Mouse (Mus musculus) frontal cortex, postnatal 10 days (tissue): ENCODE data around the gene Vgll4.

Experiments used
- DNase-seq, 2 experiments: peaks; one replicate each; pipeline ENCODE4 v3.0.0; 2022; ENCODE audit warnings: low spot score in 2 of 2, mixed read lengths in 1 of 2

Vgll4 gene

DNA sequence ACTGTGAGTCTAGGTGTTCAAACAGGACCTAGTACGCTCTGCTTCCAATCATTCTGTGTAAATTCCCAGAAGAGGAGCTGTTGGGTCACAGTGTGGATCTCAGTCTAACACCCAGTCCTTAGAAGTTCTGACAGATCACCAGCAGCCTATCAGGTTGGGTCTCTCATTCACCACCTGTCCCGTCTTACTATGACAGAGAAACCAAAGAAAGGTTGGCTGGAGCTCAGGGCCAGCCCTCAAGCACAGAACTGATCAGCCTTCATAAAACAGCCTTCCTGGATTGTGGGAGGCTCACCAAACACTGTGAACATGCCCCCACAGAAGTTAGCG lies 96.0 kb downstream of the Vgll4 start:
- DNase-seq: no peak

DNA sequence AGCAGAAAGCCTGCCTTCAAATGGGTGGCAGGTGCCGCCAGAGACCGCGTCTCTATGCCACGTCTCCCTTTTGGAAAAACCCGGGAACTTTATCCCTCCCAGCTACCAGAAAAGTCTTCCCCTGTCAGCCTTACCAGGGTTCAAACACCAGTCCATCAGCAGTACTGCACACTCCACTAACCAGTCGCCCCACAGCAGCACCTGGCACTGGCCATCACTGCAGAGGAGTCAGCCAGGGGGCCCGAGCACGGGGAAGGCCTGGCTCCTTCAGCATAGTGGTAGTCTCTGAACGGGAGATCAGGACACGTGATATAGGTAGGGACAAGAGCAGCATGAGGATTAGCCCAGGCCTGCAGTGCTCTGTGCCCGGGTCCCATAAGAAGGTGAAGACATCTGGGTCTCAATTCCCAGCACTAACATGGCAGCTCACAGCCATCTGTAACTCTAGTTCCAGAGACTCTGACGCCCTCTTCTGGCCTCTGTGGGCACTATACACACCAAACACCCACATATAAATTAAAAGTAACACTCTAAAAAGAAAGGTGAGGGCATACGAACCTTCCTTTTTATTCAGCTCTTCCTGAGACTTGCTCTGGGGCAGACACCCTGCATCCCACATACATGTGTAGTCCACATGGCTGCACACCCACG lies 98.7 kb downstream of the Vgll4 start:
- no peak for DNase-seq

DNA sequence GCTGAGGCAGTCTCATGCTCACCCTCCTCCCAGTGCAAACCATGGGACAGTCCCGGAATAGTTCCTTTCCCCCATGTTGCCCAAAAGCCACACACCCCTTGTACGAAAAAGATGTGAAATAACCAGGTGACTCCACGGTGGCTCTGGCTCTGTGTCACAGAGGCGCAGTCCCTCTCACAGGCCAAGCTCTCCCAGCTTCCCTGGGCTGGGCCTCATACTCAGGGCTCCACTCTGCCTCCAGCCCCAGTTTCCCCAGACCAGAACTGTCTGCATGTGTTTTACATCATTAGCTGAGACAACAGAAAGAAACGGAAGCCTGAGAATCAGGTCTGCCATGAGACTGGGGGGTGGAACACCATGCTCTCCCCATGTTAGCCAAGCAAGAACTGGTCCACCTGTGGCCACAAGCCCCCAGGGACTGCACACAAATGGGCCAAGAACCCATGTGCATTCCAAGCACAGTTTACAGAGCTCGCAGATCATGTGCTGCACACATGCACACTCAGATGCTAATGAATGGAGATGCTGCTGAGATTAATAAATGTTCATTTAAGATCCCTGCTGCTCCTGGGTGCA lies 100.2 kb downstream of the Vgll4 start:
- no peak for DNase-seq

DNA sequence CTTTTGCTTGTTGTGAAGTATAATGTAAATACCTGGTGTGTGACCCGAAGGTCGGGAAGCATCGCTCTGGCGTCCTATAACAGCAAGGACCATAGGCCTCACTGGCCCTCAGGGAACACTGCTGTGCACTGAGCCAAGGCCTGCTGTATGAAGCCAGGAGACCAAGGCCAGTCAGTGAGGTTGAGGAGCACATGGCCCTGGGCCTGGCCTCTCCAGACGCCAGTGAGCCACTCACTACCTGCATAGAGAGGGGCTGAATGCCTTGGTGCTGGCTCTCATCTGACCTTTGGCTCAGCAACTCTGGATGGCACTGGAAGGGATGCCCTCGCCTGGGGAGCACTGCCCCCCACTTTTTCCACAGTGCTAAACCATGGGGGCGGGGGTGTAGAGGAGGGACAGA lies 101.1 kb downstream of the Vgll4 start:
- no peak for DNase-seq

DNA sequence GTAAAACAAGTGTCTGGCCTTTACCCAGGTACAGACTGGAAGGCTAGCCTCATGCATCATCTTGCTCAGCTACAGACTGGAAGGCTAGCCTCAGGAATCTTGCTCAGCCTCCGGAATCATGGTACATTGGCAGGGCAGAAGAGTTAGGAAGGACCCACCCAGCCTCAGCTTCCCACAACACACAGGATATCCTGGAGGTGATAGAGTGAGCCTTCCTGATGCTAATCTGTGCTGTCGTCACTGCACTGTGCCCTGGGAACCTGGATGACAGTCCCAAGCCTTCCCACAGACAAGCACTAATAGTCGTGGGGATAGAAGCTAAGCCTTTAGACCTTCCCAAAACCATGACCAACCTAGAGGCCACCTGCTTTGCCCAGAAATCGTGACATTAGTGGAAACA lies 103.2 kb downstream of the Vgll4 start:
- no peak for DNase-seq

DNA sequence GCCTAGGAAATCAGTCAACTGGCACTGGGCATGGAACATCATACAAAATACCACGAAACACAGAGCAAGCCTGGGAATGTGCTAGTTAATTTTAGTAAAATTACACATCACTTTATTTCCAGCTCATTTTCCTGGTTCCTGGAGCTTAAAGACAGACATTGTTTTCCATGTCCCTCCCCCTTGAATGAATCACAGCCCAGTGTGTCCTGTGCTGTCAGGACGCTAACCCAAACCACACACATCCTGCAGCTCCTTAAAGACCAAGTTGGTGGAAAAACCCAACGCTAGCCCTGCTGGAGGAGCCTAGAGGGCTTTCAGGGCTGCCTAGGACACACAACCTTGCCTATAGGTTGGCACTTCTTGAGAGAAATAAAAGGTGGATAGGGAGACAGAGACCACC lies 103.7 kb downstream of the Vgll4 start:
- DNase-seq: no peak

DNA sequence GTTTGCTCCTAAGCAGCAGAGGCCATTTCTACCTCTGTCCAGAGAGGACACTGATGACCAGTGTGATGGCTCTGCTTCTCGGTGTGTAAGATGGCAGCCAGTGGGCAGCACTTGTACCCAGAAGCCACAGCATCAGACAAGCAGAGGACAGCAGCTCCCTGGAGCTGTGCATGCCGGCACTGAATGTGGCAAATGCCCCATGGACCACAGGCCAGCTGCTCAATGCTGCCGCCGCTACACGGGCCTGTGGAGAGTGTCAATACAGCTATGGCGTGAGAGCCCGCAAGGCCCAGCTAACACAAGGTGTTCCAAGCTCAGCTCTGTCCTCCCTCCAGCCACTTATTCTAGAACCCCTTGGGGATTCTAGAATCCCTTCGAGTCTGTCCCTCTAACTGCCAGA lies 105.4 kb downstream of the Vgll4 start:
- DNase-seq: no peak

DNA sequence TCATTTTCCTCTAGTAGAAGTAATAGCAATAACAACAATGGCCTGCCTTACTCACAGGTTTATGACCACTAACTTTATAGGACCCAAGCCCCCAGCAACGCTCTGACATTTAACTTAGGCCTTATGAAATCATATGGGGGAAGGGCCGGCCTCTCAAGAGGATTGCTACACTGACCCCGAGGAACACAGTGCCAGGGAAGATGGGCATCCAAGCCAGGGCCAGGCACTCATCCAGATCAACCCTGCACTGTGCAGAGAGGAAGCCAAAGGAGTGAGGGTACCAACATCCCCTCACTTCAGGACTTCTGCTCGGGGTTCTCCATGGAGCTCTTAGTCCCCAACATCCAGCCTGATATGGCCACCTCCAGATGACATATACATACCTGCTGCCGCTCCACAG lies 106.3 kb downstream of the Vgll4 start:
- no peak for DNase-seq

DNA sequence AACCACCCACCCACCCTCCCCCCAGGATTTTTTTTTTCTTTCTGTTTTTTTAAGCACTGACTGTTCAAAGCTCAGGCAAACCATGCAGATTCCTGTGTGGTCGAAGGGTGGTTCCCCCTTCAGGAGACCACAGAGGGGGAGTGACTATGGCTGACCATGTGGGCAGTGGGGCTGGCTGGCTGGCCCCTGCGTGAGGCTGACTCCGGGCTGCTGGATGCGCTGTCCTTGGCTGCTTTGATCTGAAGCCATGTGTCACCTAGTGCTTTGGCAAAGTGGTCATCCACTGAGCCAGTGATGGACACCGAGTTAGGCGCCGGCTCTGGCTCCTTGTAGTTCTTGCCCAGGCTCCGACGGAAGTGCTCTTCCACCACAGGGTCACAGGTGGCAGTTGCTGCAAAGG lies 107.7 kb downstream of the Vgll4 start:
- DNase-seq: no peak

DNA sequence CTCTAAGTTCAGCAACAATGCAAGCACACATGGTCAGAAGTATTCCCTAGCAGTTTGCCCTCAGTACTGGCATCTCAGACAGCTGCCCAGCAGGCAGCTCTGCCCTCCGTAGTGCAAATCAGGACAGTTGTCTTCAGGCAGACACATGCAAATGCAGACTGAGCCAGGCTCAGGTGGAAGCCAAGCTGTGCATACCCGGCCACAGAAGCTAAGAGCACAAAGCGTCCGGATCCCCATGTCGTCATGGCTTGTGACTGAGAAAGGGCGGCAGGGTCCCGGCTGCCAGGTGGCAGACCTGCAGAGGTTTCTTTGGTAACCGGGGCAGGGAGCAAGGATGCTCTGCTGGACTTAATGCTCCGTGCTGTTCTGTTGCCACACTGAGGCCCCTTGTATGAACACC lies 108.2 kb downstream of the Vgll4 start:
- no peak for DNase-seq

DNA sequence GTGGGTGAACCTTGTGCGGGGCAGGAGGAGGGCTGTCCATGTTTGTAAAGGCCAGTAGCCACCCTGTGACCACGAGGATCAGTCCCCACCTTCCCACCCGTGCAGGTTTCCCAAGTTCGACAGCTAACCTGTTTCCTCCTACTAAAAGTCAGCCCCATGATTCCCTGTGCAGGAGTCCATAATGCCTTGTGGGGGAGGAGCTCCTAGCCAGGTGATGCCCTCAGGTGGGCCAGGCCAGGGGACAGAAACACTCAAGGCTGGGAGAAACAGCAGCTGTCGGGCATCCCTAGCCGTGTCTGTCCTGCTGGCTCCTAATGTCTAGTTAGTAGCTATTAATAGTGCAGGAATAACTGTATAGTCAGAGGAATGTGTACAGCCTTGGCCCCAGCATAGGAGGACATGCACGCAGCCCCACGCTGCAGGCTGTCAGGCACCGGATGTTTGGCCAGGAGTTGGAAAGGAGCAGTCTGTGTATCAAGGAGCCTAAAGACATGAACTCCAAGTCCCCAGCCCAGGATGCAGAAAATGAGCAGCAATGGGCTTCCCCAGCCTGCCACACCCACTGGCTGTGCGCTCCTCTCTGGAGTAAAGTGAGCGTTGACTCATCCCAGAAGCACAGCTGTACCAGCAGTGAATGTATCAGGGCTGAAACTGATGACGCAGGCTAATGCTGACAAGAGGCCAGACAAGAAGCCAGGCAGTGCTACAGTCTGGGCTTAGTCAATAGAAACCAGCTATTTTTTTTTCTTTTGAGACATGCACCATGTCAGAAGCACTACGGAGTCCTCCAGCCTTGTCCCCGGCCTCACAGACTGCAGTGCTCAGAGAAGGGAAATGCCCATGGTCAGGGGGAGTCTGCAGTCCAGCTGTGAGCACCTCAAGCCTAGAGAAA lies 108.9 kb downstream of the Vgll4 start:
- DNase-seq: no peak

DNA sequence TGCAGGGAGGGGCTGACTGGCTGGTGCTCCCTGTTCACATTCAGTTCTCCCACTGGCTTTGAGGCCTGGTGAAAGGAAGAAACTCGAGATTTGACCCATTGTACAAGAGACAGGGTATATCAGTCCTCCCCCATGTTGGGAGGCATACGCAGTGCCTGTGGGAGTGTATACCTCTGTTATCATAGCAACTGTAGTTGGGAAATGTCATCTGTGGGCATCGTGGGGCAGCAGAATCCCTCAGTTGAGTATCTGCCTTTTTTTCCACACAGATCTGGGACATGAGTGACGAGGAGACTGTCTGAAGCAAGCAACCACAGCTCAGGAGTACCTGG lies 111.1 kb downstream of the Vgll4 start:
- no peak for DNase-seq

DNA sequence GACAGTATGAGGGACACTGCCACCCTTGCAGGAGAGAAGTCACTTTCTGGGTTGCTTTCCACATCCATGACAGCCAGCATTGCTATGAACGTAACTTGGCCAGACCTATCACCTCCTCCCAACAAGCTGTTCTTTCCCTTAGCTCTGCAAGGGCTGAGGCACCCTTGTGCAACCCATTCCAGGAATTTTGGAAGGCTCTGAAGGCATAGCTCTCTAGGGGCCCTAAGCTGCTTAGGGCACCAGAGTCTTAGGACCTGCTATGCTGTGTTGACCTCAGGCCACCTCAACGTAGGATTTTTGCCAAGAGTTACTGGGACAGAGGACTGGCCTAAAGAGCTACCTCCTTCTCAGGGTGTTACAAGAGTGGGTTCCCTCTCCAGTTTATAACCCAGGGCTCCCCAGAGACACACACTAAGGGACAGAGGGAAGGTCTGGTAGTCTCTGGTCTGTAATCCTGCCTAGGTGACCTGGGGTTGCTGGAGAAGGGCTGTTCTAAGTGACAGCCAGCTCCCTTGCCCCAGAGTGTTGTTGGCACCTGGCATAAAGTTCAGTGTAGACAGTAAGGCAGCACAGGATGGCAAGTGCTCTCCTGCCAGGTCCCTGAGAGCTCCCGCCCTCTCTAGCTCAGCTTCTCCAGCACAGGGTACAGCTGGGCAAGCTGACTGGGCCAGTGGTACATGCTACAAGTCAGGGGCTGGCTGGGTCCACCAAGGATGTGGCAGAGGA lies 111.6 kb downstream of the Vgll4 start:
- DNase-seq: no peak

DNA sequence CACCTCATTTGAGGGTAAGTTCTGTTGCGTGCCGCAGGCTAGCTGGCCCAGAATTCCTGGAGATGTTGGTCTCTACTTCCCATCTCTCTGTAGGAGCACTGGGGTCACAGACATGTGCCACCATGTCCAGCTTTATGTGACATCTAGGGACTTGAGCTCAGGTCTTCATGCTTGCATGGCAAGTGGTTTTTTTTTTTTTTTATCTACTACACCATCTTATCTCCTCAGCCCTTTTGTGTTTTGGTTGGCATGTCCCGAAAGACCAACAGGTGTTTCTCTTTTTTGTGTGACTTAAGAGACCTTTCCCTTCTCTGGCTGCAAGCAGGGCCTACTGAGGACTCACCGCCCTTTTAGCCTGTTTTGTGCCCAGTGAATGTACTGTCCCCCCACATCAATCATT lies 113.3 kb downstream of the Vgll4 start:
- DNase-seq: no peak

DNA sequence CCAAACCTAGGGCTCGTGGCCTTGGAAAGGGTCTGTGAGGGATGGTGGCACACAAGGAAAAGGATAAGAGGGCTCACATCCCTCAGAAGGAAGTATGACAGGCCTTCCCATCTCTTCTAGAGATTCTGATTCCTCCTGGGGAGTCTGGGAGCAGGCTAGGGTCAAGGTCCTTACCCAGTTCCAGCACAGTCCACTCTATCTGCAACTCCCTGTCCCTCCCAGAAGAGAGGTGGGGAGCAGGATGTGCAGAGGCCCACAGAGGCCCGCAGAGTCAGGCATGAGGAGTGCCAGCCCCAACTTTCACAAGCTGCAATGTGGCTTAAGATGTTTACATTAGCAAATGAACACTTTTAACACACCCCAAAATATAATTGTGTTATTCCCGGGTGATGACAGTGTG lies 114.2 kb downstream of the Vgll4 start:
- DNase-seq: no peak

DNA sequence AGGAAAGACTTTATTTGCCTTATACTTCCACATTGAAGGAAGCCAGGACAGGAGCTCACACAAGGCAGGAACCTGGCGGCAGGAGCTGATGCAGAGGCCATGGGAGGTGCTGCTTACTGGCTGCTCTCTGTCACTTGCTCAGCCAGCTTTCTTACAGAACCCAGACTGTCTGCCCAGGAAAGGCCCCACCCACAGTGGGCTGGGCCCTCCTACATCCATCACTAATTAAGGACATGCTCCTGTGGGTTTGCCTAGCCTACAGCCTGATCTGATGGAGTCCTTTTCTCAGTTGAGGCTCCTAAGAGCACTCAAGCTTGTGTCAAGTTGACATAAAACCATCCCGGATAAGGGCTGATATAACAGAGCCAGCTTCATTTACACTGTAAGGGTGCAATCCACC lies 115.4 kb downstream of the Vgll4 start:
- DNase-seq: no peak

DNA sequence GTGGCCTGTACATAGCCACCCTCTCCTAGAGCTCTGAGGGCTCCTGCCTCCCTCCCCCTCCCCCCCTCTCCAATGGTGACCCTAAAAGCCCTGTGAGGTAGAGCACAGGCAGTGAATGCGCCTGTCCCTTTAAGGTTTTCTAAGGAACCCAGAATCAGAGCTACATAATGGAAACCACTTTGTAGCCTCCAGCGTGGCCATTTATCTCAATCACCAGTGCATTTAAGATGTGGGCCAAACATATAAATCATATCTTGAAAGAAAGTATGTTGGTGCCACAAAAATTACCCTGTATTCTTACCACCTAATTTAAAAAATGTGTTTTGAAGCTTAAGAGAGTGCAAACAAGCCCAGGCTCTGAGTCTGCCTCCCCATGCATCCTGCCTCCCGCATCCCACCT lies 117.1 kb downstream of the Vgll4 start:
- DNase-seq: no peak

DNA sequence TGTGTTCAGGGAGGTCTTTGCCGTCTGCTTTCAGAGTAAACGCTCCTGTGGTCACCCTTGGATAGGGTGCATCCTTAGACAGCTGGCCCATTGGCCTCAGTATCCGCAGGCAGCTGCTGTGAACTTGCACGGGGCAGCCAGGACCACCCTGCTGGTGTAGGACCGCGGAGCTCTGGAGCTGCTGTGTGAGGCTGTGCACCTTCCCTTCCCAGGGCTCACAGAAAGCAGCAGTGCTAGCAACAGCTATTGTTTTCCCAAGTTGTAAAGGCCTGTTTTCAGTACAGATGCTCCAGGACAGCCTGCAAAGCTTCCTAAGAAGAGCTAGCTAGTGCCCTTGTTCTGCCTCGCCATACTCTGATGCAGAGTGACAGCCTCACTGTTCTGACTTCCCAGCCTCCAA lies 118.1 kb downstream of the Vgll4 start:
- no peak for DNase-seq

DNA sequence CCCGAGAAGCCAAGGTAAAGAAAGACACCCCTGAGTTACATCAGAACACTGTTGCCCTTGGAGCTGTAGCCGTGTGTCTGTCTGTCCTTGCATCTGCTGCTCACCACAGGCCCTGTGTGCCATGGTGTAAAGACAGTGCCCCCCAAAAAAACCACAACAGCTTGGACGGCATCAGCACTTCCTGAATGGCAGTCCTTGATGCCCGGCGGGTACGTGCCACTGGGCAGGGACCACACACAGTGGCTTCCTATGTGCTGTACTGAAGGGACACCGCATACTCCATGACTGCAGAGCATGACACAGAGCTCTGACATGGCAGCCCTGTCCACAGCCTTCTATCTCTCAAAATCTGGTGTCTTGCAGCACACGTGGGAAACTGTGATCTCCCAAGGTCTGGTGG lies 120.0 kb downstream of the Vgll4 start:
- DNase-seq: no peak

DNA sequence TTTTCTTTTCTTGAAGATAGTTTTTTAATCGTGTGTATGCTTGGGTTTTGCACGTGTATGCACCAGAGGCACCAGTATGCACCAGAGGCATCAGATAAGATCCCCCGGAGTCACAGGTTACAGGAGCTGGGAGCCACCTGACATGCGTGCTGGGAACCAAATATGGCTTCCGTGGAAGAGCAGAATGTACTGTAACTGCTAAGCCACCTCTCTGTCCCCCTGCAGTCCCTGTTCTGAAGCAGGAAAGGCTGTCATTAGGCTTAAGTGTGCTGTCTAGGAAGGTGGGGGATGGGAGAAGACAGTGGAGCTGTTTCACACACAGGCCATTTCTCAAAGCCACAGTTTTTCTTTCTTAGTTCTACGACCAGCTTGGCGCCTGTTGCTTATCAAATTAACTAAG lies 121.0 kb downstream of the Vgll4 start:
- no peak for DNase-seq

DNA sequence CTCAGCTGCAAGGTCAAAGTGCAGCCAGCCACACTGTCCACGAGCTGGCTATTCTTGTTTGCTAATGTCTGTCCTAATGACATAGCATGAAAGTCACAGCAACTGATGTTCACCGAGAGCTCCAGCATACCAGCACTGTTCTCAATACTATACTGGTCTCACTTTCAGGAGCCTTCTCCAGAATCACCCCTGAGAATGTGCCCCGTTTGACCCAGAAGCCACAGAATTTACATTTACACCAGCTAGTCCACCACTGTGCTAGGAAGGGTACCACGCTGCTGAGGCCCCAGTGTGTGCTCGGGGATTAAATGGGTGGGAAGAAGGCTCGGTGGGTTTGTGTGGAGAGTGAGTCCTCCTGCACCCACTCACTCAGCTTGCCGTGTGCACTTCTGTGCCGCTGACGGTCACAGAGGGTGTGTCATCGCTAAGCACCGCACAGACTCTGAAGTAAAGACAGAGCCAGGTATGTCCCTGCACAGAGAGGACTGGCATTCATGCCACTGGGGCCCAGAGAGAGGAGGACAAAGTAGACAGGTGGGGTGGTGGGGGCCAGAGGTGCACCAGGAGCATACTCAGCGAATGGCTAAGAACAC lies 122.1 kb downstream of the Vgll4 start:
- DNase-seq: no peak

DNA sequence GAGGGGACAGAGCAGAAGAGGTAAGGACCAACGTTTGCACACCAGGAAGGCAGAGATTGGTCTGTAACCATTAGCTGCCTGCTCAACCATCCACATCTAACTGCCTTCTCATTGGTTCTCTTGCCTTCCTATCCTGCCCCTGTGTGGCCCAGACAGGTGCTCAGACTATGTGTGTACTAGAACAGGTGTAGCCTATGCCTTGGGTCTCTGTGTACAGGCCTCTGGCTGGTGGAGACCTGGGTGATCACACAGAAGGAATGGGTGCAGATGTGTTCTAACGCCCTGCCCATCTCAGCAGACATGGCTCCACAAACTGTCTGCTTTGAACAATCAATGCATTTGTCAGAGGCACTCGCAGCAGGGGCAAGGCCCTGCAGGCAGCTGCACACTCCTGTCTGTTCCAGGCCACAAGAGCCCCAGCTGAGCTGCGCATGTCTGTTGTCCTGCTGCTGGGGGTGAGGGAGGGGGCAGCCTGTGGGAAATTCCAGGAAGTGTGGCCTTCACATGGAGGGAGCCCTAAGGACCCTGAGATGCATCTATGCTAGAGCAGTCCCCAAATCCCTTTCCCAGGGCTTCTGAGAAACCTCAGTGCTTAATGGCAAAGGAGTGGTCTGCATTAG lies 123.5 kb downstream of the Vgll4 start:
- DNase-seq: no peak
